Mouse (Mus musculus) lung, adult 2 months (tissue): ENCODE data around the gene Rgcc.

Experiments
- CTCF ChIP-seq: fragments of 200-500 bp; IDR thresholded peaks from 2 replicates; pipeline ENCODE4 v1.5.1; 2011; ENCODE audit warnings: mild to moderate bottlenecking, low read length, control low read depth; ENCODE audit not compliant: insufficient read depth
- POLR2A ChIP-seq: fragments of 200-500 bp; IDR thresholded peaks from 2 replicates; pipeline ENCODE4 v1.6.1; 2011; ENCODE audit warnings: low read depth, mild to moderate bottlenecking, control low read depth, low read length, borderline replicate concordance; ENCODE audit errors: extremely low read depth

DNA sequence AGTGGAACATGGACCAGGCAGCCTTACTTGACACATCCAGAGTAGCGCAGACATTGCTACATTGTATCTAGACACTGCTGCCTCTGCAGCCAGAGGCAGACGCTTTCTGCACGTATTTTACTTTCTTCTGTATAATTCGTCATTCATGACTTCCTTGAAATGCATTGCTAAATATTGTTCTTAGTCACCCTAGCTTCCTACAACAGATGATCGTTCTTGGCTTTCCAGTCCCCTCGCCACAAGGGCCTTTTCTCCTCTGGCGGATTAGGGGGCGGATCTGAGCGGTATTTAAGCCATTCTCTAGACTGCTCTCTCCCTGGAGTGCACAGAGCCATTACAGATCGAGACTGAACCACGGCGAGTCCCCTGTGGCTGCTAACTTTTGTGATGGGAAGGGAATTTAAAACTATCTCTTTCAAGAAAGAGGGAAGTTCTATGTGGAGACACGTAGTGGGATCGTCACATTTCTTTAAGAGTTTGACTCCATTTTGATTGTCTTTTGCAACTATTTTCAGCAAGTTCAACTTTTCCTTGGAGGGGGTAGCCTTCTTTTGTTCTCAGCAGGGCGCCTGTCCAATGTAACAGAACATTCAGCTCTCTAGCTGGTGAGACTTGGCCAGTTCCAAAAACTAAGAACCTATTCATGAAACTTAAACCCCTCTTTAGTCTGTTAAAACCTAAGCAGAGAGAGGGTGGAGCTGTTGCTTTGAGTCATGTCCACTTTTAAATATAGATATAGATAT is 10.6 kb downstream of the Rgcc start:
- TF ChIP-seq CTCF (no peak), POLR2A (no peak)
